Mouse (Mus musculus) left cerebral cortex, adult 2 months (tissue): Measurements from ENCODE around the gene Olfr65. TPM values are rescaled to one million over a fixed set of nuclear protein-coding genes. Genes with fewer than 3 reads are reported as not detected.

Experiments
- DNase-seq, 2 experiments: peaks; one replicate each; pipeline ENCODE4 v3.0.0; 2021 to 2022; ENCODE audit warnings: low spot score in 2 of 2, mixed read lengths in 1 of 2; ENCODE audit errors: extremely low spot score in 1 of 2
- H3K27ac ChIP-seq: fragments of 200-600 bp; 2 replicates; pipeline ENCODE4 v1.8.1; 2022
- H3K4me3 ChIP-seq: fragments of 200-600 bp; 2 replicates; pipeline ENCODE4 v1.8.1; 2022
- CTCF ChIP-seq: fragments of 200-600 bp; IDR thresholded peaks from 2 replicates; pipeline ENCODE4 v1.8.1; 2022; ENCODE audit warnings: antibody characterized with exemption, mild to moderate bottlenecking, moderate library complexity
- intact Hi-C: fragments of 180-260 bp; cut with DNase I; formaldehyde crosslinking; loops from one replicate; pipeline ENCODE4 v1.15.1; 2025
- long read RNA-seq, 2 experiments: library from polyadenylated mRNA; stranded (forward); transcript quantifications; one replicate each; pipeline ENCODE4 v2.0.0; 2021; ENCODE audit warnings: borderline mapping rate in 2 of 2
- total RNA-seq, 2 experiments: library from RNA; stranded (reverse); gene quantifications; 2 replicates each; pipeline ENCODE4 v1.2.3; 2021

Olfr65 gene
- not detected for total RNA-seq
- long read RNA-seq, experiment 1, result 0 reads
- long read RNA-seq, experiment 2, result 0 reads

DNA sequence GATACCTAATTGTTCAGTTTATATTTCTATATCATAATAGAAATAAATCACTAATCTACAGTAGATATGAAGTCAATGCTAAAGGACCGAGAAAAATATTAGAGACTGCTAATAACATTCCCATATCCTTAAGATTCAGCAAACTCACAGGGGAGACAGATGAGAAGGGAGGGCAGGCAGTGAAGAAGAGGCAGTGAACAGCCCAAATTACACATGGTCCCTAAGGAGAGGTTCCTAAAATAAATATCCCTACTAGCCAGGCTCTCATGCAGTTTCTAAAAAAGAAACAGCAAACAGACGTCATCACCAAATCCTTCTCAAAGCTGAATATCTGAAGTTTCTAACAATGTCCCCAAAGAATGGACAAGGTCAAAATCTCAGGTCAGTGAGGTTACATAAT is at the start of gene Olfr65:
TSS of gene Olfr65 (plus strand) at position 301 of the 400 bp plus-strand sequence.
- intact Hi-C loops, result no loop called here
- no peak for DNase-seq
- Histone ChIP-seq H3K4me3 (no peak within 1 kb of the TSS), H3K27ac (no peak within 1 kb of the TSS)
- TF ChIP-seq CTCF, result no peak

DNA sequence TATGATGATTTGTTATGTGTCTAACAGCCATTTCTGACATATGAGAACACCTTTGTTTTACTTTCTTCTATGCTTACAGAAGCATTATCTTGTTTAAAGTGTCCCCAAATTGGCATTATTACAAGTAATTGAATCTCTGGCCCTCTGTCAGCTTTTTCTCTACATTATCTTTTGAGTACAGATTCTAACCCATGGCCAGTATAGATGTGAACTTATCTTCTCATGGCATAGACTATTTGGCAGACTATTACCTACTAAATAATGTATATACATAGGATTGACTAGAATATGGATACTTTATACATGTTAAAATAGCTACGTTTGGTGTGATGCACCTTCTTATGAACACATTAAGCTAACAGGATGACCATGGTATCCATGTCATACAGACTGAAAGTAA is 48.6 kb upstream of the Olfr65 start:
- no peak overlapping the region for H3K27ac ChIP-seq
- DNase-seq, result no peak
- intact Hi-C loops, result no loop called here
- no peak for TF ChIP-seq CTCF
- no peak overlapping the region for H3K4me3 ChIP-seq

DNA sequence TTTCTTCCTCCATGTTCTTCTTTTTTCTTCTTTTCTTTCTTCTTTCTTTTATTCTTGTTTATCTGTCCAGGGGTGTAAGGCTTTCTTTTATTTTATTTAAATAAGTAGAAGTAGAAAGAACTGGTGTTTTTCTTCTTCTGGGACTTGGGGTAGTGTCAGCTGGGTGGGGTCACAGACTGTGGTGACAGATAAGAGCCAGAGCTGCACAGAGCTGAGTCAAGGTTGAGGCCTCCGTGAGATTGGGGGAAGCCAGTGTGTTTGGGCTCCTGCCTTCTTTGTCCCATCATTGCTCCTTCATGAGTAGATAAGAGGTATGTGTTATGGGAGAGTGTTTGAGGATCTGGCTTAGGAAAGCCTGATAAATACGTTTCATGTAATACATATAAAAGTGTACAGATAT is 44.2 kb upstream of the Olfr65 start:
- DNase-seq, result no peak
- Histone ChIP-seq H3K4me3 (no peak overlapping the region), H3K27ac (no peak overlapping the region)
- intact Hi-C loops, result no loop called here
- no peak for TF ChIP-seq CTCF

DNA sequence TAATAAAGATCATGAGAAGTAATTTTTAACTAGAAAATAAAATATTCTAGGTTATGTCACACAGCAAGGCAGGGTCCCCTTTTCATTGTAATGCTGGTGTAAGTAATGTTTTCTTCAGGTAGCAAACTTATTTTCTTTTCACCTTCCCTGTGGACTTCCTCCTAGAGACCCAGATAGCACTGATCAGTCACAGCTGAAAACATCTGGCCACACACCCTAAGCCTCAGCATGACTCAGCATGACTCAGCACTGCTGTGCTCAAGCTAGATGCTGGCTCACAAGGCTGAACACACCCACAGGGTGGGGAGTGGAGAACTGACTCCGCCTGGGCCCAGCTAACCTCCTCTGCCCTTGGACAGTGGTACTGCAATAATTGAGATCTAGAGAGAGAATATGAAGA is 42.4 kb upstream of the Olfr65 start:
- Histone ChIP-seq H3K4me3 (no peak overlapping the region), H3K27ac (no peak overlapping the region)
- TF ChIP-seq CTCF, result no peak
- no peak for DNase-seq
- intact Hi-C loops, result no loop called here

DNA sequence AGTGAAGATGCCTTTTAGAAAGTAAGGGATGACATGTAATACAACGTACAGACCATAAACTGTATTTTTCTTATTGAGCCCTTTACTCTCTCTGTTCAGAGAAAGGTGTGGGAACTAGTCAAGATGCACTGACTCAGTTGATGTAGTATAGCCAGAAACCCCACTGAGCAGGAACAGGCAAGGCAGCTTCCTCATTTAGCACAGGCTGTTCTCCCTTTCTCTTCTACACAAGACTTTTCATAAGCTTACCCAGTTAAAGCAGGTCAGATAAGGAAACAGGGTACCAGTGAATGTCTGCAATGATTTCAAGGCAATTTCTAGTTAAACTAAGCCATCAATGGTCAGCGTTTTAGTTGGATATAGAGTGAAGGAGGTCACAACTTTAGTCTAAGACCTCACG is 41.8 kb upstream of the Olfr65 start:
- no peak overlapping the region for H3K27ac ChIP-seq
- DNase-seq, result no peak
- no peak overlapping the region for H3K4me3 ChIP-seq
- intact Hi-C loops, result no loop called here
- TF ChIP-seq CTCF, result no peak

DNA sequence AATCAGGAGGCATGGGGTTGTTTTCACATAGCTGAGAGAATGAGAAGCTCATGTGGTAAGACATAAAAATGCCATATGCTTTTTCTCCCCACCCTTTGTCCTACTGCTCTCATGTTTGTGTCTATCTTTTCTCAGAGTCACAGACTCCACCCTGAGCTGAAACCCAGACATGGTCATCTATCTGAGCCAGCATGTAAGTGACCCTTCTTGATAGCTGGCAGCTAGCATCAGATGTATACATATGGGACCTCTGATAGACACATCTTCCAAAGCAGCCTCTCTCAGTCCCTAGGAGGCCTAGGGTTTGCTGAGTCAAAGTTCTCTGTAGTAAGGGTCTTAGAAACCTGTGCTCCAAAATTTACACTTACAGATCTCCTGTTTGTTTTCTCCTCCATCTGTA is 37.6 kb upstream of the Olfr65 start:
- intact Hi-C loops, result no loop called here
- Histone ChIP-seq H3K4me3 (no peak overlapping the region), H3K27ac (no peak overlapping the region)
- TF ChIP-seq CTCF, result no peak
- no peak for DNase-seq

DNA sequence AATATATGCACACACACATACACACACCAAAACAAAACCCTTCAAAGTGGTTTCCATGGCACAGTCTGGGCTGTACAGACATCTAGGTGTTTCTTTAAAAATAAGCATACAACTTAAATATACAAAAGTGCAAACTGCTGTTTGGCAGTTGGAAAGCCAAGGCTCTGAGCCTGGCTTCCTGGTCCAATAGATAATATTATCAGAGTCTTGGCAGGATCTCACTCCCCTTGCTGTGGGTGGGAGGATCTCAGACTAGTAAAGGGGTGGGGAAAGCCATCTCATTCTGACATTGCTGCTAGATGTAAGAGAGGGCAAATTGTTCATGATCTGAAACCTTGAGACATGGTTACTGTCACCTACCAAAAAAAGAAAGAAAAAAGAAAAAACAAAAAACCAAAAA is 32.6 kb upstream of the Olfr65 start:
- Histone ChIP-seq H3K4me3 (no peak overlapping the region), H3K27ac (no peak overlapping the region)
- no peak for DNase-seq
- no peak for TF ChIP-seq CTCF
- intact Hi-C loops, result loop anchor here (5.0 kb wide), 1 partner anchor 1203 kb away; no protein-coding TSS in a partner anchor

DNA sequence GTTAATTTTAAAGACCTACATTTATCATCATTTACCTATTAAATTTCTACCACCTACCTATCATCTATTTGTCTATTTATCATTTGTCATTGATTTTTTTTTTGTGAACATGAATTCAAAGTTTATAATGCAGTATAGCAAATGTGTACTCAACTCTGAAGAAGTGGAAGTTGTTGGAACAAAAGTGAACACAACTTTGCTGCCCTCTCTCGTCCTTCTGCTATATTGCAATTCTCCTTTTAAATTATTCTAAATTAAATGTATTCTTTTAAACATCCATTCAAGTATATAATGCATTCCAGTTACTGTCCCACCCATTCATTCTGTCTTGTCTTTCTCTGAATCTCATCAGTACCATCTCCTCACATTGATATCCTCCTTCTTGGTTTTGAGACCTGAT is 30.2 kb upstream of the Olfr65 start:
- peak; percentile 57 for TF ChIP-seq CTCF
- no peak overlapping the region for H3K27ac ChIP-seq
- DNase-seq, result no peak
- intact Hi-C loops, result loop anchor here (2.0 to 5.0 kb wide), 2 partner anchors 1206 to 1360 kb away; no protein-coding TSS in a partner anchor
- no peak overlapping the region for H3K4me3 ChIP-seq

DNA sequence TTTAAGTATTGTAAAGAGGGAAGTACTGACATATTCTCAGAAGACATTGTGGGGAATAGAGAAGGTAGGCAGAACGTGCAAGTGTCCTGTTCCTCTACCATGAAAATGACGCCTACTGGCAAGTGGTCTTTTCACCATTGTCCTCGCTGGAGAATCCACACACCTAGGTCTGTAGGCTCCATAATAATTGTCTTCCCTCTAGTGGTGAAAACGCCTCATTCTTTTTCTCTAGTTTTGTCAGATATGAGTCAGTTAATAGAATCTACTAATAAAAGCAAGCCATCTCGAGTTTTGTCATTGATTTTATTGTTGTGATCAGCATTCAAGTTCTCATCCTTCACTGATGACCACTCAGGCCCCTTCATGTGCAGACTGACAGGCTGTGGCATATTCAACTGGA is 28.8 kb upstream of the Olfr65 start:
- TF ChIP-seq CTCF, result peak; percentile 11; the same call in 1 of the 2 replicates
- Histone ChIP-seq H3K4me3 (no peak overlapping the region), H3K27ac (no peak overlapping the region)
- DNase-seq, result no peak
- intact Hi-C loops, result loop anchor here (5.0 kb wide), 1 partner anchor 1207 kb away; no protein-coding TSS in a partner anchor

DNA sequence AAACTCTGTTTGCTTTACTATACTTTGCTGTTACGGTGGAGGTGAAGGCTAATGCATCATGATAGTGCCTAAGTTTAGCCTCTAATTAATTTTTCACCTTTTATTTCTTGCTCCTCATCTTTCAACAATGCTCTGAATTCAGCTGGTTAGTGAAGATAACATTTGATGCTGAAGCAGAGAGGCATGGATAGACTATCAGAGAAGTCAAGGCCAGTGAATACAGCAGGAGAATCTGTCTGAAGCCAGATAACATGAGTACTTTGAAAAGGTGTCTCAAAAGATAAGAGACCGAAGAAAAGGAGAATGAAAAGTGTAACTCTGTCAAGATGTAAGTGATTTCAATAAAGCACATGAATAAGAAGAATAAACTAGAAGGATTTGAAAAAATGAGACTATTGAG is 26.2 kb upstream of the Olfr65 start:
- intact Hi-C loops, result no loop called here
- Histone ChIP-seq H3K27ac (no peak overlapping the region), H3K4me3 (no peak overlapping the region)
- DNase-seq, result no peak
- no peak for TF ChIP-seq CTCF

DNA sequence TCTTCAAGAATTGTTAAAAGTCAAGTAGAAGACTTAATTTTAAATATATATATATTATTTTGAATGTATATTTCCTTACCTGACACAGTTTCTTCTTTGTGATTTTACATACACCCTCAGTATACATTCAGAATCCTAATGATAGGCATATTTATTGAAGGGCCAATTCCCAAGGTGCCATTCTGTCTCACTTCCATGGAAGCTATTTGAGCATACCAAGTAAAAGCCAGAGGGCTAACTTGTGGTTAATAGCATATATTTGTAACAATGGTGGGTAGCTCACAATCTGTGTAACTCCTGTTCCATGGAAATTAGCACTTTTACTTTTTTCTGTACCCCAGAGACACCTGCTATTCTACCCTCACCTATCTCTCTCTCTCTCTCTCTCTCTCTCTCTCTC is 17.1 kb upstream of the Olfr65 start, which contains the start of gene Olfr66:
TSS of gene Olfr66 (minus strand) at position 101 of the 400 bp plus-strand sequence.
- Histone ChIP-seq H3K4me3 (no peak within 1 kb of the TSS), H3K27ac (no peak within 1 kb of the TSS)
- no peak for TF ChIP-seq CTCF
- intact Hi-C loops, result no loop called here
- no peak for DNase-seq

DNA sequence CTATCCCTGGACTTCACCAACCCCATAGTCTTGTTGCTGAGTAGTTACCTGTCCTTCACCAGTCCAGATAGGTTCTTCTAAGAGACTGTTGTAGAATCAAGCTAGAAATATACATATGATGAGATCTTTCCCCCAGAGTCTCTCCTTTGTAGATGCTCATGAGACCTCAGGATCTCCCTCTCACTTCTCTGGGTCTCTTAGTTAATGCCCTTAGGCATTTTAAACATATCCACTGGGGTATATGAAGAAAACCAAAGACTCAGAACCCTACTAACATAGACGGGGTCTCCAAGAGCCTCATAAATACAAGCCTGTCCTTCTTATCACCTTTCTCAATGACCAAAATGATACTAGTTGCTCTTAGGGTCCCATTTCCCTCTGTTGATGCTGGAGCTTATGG is 8.9 kb upstream of the Olfr65 start, which contains the start of gene Olfr64:
TSS of gene Olfr64 (minus strand) at position 101 of the 400 bp plus-strand sequence.
- Histone ChIP-seq H3K27ac (no peak within 1 kb of the TSS), H3K4me3 (no peak within 1 kb of the TSS)
- intact Hi-C loops, result no loop called here
- TF ChIP-seq CTCF, result no peak
- DNase-seq, result no peak

DNA sequence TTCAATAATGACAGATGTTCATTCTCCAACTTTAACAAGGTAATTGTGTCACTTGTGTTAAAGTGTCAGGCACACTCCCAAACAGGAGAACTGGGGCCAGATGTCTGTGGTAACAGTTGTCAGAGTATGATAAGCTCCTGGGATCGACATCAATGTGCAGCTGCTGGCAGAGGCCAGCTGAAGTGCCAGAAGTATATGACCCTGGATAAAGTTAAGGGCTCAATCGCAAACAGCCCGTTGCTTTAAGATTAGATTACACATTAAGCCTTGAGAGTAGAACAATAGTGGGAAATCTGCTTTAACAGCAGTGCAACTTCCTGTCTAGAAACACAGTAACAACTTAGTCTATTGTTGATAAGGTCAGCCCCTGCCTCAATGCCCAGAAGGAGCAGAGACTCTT is 6.8 kb downstream of the Olfr65 start:
- DNase-seq, result no peak
- Histone ChIP-seq H3K27ac (no peak overlapping the region), H3K4me3 (no peak overlapping the region)
- TF ChIP-seq CTCF, result no peak
- intact Hi-C loops, result no loop called here
